Mouse (Mus musculus): Measurements from ENCODE around the gene Foxl2.
A peak's percentile ranks its signal among the peaks of the same experiment; 100 is the strongest.

Foxl2 gene

GRCm38 (mm10) chr9:98962478-98963142 is 7.5 kb downstream of the Foxl2 start:
- no peak for DNase-seq

DNA sequence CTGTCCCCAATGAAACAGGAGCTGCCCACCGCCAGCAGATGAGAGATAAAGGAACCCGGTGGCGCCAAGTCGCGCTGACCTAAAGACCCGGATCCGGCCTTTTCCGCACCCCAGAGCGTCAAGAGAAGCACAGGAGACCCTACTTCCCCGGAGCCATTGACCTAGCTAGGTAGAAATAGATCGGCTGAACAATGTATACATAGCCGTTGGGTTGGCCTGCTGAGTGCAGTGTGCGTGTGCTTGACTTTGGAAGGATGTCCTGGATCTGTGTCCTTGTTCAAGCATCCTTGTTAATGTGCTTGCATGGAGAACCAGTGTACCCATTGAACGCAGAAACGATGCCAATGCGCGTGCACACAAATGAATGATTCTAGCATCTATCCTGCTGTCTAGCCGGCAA is 8.6 kb downstream of the Foxl2 start:
- DNase-seq = no peak

- DNase-seq = no peak
These were observed 10.0 kb downstream of the Foxl2 start for GRCm38 (mm10) chr9:98965084-98965483.

DNA sequence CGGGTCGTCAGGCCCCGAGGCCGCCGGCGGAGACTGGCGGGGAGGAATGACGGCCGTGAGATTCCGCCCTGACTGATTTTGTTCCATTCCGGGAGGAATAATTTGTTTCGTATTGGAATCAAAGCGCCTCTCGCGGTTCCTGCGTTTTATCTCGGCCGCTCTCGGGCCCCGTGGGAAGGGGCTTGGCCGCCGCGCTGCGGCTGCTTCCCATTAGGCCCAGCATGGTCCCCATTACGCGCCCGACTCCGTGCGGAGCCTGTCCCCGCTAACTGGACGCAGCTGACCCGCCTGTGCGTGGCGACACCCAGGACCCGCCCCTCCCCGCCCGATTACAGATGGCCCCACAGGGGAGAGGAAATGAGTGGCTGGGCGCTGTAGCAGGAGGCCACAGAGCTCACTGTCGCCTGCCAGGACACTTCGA is 18.0 kb downstream of the Foxl2 start:
- no peak for DNase-seq

DNA sequence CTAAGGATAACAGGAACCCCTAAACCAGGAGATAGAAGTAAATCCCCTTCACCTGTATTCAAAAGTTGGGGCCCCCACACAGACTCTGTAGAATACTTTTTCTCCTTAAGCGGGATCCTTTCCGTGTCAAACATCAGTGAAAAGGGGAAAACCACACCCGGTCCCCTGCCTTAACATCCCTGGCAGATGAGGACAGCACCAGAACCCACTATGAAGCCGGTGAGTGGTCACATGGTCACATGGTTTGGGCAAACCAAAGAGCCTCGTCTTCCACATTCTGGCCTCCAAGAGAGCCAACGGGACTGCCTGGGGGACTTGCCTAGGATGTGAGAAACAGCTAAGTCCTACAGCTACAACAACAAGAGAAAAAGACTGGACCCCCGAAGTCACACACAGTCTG is 18.5 kb downstream of the Foxl2 start:
- no peak for DNase-seq

GRCm38 (mm10) chr9:98974898-98975297 is 19.8 kb downstream of the Foxl2 start:
- DNase-seq = no peak

GRCm38 (mm10) chr9:98976081-98976480 is 21.0 kb downstream of the Foxl2 start:
- DNase-seq = no peak

- no peak for DNase-seq
These were observed 21.4 kb downstream of the Foxl2 start for GRCm38 (mm10) chr9:98976520-98976919.

GRCm38 (mm10) chr9:98979431-98980416 is 24.6 kb downstream of the Foxl2 start:
- peak; percentile 91 for DNase-seq

DNA sequence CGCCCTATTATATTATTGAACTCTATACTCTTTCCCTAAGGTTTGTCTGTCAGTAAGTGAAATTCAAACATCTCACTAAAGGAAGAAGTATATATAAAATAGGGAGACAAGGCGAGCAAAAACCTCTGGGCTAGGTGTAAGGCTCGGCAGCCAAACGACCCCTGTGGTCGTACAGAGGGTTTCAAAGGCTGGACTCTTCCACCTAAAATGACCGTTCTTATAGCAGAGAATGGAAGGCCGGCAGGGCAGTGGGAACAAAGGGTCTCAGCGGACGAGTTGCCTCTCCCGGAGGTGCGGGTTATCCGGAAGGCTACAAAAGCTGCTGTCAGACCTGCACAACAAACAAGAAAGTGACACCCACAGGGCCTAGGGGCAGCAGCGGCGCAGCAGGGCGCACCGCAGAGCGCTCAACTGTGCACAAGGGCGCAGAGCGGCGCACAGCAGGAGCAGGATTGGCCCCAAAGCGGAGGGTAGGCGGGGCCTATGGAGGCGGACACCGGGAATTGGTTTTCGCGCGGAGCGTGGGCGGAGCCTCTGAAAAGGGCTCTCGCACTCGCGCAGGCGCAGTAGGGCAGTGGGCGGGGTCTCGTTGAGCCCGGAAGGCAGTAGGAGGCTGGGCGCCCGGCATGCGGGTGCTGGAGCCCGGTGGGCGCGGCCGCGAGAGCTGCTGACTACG is 30.9 kb downstream of the Foxl2 start, which contains the start of gene Faim:
Faim (plus strand) TSS at position 574 of the 676 bp plus-strand sequence.
- peak; percentile 100 for DNase-seq

- DNase-seq = no peak
These were observed 31.5 kb downstream of the Foxl2 start for GRCm38 (mm10) chr9:98986476-98987096.

DNA sequence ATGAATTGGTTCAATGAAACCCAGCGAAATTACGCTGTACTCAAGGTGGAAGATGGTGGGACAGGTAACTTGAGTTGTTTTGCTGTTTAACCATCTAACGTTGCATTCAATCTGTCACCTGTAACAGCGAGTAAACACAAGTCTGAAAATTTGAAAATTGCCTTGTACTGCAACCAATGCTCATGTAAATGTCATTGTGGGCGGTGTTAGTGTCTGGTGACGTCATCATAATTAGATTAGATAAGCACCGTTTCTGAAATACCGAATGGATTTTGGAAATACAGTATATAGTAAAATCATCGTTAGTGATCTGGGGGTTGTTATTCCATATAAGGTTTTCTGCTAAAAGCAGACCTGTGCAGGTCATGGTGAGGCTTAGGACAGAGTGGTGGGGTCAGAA is 32.0 kb downstream of the Foxl2 start:
- no peak for DNase-seq

- no peak for DNase-seq
These were observed 39.0 kb downstream of the Foxl2 start for GRCm38 (mm10) chr9:98994103-98994502.

GRCm38 (mm10) chr9:98999881-99000339 is 44.8 kb downstream of the Foxl2 start:
- no peak for DNase-seq

- DNase-seq = no peak
These were observed 46.2 kb downstream of the Foxl2 start for GRCm38 (mm10) chr9:99001326-99001725.
